Mouse (Mus musculus) embryonic fibroblast, embryonic 13.5 days (primary cell): ENCODE results near the gene Aanat.

Experiments
- CTCF ChIP-seq: IDR thresholded peaks from 2 replicates; pipeline ENCODE4 v1.5.1; 2011; ENCODE audit warnings: mild to moderate bottlenecking, control low read depth, low read length, moderate library complexity, borderline replicate concordance; ENCODE audit not compliant: insufficient read depth
- POLR2A ChIP-seq: IDR thresholded peaks from 2 replicates; pipeline ENCODE4 v1.6.1; 2011; ENCODE audit warnings: low read depth, mild to moderate bottlenecking, control low read depth, low read length, moderate library complexity

GRCm38 (mm10) chr11:116572756-116573543, 13.3 kb upstream of the Aanat start:
- TF ChIP-seq CTCF: no peak
- TF ChIP-seq POLR2A: no peak
